Mouse (Mus musculus): ENCODE results near the gene Umodl1.

- TF ChIP-seq CTCF (IDR thresholded peaks at IDR 0.05; ENCODE audit: borderline replicate concordance, insufficient read depth, low read depth, low read length), result no peak
- TF ChIP-seq POLR2A (IDR thresholded peaks at IDR 0.05; ENCODE audit: borderline replicate concordance, insufficient read depth, low read length), result no peak
These were observed at the start of gene Umodl1 for GRCm38 (mm10) chr17:30954340-30954739.
